Mouse (Mus musculus) forebrain, embryonic 16.5 days (tissue): ENCODE results near the gene Eno3. TPM values are rescaled to one million over a fixed set of nuclear protein-coding genes. Genes with fewer than 3 reads are reported as not detected.

Experiments
- ATAC-seq: fragments of 200-750 bp; cut with Nextera tagmentation; 2 replicates; pipeline ENCODE4 v1.8.0; 2017; ENCODE audit warnings: mild to moderate bottlenecking, moderate library complexity
- H3K27ac ChIP-seq: fragments of 300-500 bp; sonication (generic); 2 replicates; pipeline ENCODE4 v1.5.1; 2014; ENCODE audit warnings: low read length, control low read depth
- H3K27me3 ChIP-seq: fragments of 300-500 bp; sonication (generic); replicated peaks from 2 replicates; pipeline ENCODE4 v1.6.1; 2014; ENCODE audit warnings: low read length; ENCODE audit not compliant: control insufficient read depth, insufficient read depth
- H3K36me3 ChIP-seq: fragments of 300-500 bp; sonication (generic); 2 replicates; pipeline ENCODE4 v1.6.1; 2014; ENCODE audit not compliant: control insufficient read depth, insufficient read depth
- H3K4me1 ChIP-seq: fragments of 300-500 bp; sonication (generic); replicated peaks from 2 replicates; pipeline ENCODE4 v1.6.1; 2014; ENCODE audit warnings: low read length; ENCODE audit not compliant: control insufficient read depth, insufficient read depth
- H3K4me2 ChIP-seq: fragments of 300-500 bp; sonication (generic); 2 replicates; pipeline ENCODE4 v1.6.1; 2014; ENCODE audit warnings: mild to moderate bottlenecking, low read length, control low read depth
- H3K4me3 ChIP-seq: fragments of 300-500 bp; sonication (generic); replicated peaks from 2 replicates; pipeline ENCODE4 v1.5.1; 2014; ENCODE audit warnings: mild to moderate bottlenecking, low read length, control low read depth
- H3K9ac ChIP-seq: fragments of 300-500 bp; sonication (generic); replicated peaks from 2 replicates; pipeline ENCODE4 v1.6.1; 2014; ENCODE audit warnings: low read depth, low read length, control low read depth
- H3K9me3 ChIP-seq: fragments of 300-500 bp; sonication (generic); 2 replicates; pipeline ENCODE4 v1.6.1; 2016; ENCODE audit warnings: low read length; ENCODE audit not compliant: control insufficient read depth
- WGBS: fragments of 180-500 bp; shearing (Covaris S2); extraction: QIAGEN DNeasy Blood & Tissue Kit; methylation state at CpG from one replicate; pipeline ENCODE4 v1.1.7; 2014; 5-methylcytosine and 5-hydroxymethylcytosine counted together
- polyA plus RNA-seq: library from polyadenylated mRNA; unstranded; fragments of >200 nt; fragmentation: Nextera tagmentation; extraction: Ambion mirVana; gene quantifications from 2 replicates; pipeline ENCODE4 v1.2.1, GENCODE M21; 2015

Gene Eno3
- polyA plus RNA-seq, 1 experiment from 2014 or later: 6.5 TPM

- no peaks in the 10 kb centered on the region for H3K27me3 ChIP-seq
- 55% methylated on average over 5 of the region's 5 CpGs for WGBS
- no peak within 1 kb of the TSS for H3K4me2 ChIP-seq
- no peaks in the 10 kb centered on the region for H3K4me1 ChIP-seq
- no peaks in the 10 kb centered on the region for H3K9me3 ChIP-seq
- H3K36me3 ChIP-seq: no peaks in the 10 kb centered on the region
- no peak within 1 kb of the TSS for H3K27ac ChIP-seq
- H3K4me3 ChIP-seq: no peak within 1 kb of the TSS
- no peak within 1 kb of the TSS for H3K9ac ChIP-seq
- no peak for ATAC-seq
Observed at GRCm38 (mm10) chr11:70638714-70639278, 18.2 kb upstream of the Eno3 start, which contains the start of gene Gp1ba. TSS of gene Gp1ba (plus strand) at chr11:70639122.

GRCm38 (mm10) chr11:70639976-70640375, 17.0 kb upstream of the Eno3 start:
- no peaks in the 10 kb centered on the region for H3K9me3 ChIP-seq
- H3K9ac ChIP-seq: no peak overlapping the region
- no peak overlapping the region for H3K4me3 ChIP-seq
- no peak overlapping the region for H3K27ac ChIP-seq
- ATAC-seq: no peak
- H3K27me3 ChIP-seq: no peaks in the 10 kb centered on the region
- H3K4me2 ChIP-seq: no peak overlapping the region
- H3K36me3 ChIP-seq: peaks cover 6% of the 10 kb centered on the region
- no peaks in the 10 kb centered on the region for H3K4me1 ChIP-seq
- WGBS: 84% methylated on average over 8 of the region's 8 CpGs

GRCm38 (mm10) chr11:70641241-70641640, 15.8 kb upstream of the Eno3 start:
- no peak for ATAC-seq
- Histone ChIP-seq H3K9ac (no peak overlapping the region), H3K4me2 (no peak overlapping the region), H3K27me3 (no peaks in the 10 kb centered on the region), H3K27ac (no peak overlapping the region), H3K4me1 (peaks cover 10% of the 10 kb centered on the region), H3K9me3 (no peaks in the 10 kb centered on the region), H3K4me3 (no peak overlapping the region), H3K36me3 (peaks cover 6% of the 10 kb centered on the region)
- WGBS: 82% methylated on average over 7 of the region's 7 CpGs

- Histone ChIP-seq H3K36me3 (peaks cover 6% of the 10 kb centered on the region), H3K9ac (no peak overlapping the region), H3K9me3 (no peaks in the 10 kb centered on the region), H3K27ac (no peak overlapping the region), H3K4me2 (no peak overlapping the region), H3K27me3 (no peaks in the 10 kb centered on the region), H3K4me3 (no peak overlapping the region), H3K4me1 (peaks cover 17% of the 10 kb centered on the region)
- 93% methylated on average over 6 of the region's 6 CpGs for WGBS
- no peak for ATAC-seq
Observed at GRCm38 (mm10) chr11:70643051-70643450, 14.0 kb upstream of the Eno3 start.

- Histone ChIP-seq H3K9me3 (no peaks in the 10 kb centered on the region), H3K9ac (no peak overlapping the region), H3K4me2 (no peak overlapping the region), H3K4me1 (peaks cover 30% of the 10 kb centered on the region), H3K27me3 (no peaks in the 10 kb centered on the region), H3K36me3 (peaks cover 11% of the 10 kb centered on the region), H3K4me3 (no peak overlapping the region), H3K27ac (no peak overlapping the region)
- ATAC-seq: no peak
- WGBS: 92% methylated on average over 8 of the region's 8 CpGs
Observed at GRCm38 (mm10) chr11:70644564-70645103, 12.4 kb upstream of the Eno3 start.

- peaks cover 30% of the 10 kb centered on the region for H3K4me1 ChIP-seq
- H3K27ac ChIP-seq: peak overlapping the region; percentile 90; the same call in 1 of the 2 replicates
- no peaks in the 10 kb centered on the region for H3K27me3 ChIP-seq
- peak overlapping the region; percentile 90 for H3K9ac ChIP-seq
- 93% methylated on average over 12 of the region's 12 CpGs for WGBS
- H3K4me2 ChIP-seq: peak overlapping the region; percentile 90
- peak overlapping the region; percentile 56 for H3K4me3 ChIP-seq
- no peaks in the 10 kb centered on the region for H3K9me3 ChIP-seq
- ATAC-seq: no peak
- H3K36me3 ChIP-seq: peaks cover 19% of the 10 kb centered on the region
Observed at GRCm38 (mm10) chr11:70645461-70646258, 11.3 kb upstream of the Eno3 start.

- 25% methylated on average over 3 of the region's 3 CpGs for WGBS
- no peak for ATAC-seq
- H3K36me3 ChIP-seq: peaks cover 24% of the 10 kb centered on the region
Observed at GRCm38 (mm10) chr11:70646259-70646555, 10.8 kb upstream of the Eno3 start.

GRCm38 (mm10) chr11:70646691-70647650, 10.0 kb upstream of the Eno3 start, which contains the start of the genes Rnf167 and Slc25a11:
TSS of gene Rnf167 (plus strand) at chr11:70647235.
TSS of gene Slc25a11 (minus strand) at chr11:70647479.
- peaks cover 27% of the 10 kb centered on the region for H3K36me3 ChIP-seq
- WGBS: under 1% methylated on average over 63 of the region's 63 CpGs

More at GRCm38 (mm10) chr11:70646259-70646555, 10.8 kb upstream of the Eno3 start:
- Histone ChIP-seq H3K4me1 (peaks cover 30% of the 10 kb centered on the region), H3K4me2 (peak overlapping the region; percentile 90), H3K27ac (peak overlapping the region; percentile 90), H3K27me3 (no peaks in the 10 kb centered on the region), H3K9ac (peak overlapping the region; percentile 90), H3K4me3 (peak overlapping the region; percentile 56), H3K9me3 (no peaks in the 10 kb centered on the region)

More at GRCm38 (mm10) chr11:70646691-70647650, 10.0 kb upstream of the Eno3 start, which contains the start of the genes Rnf167 and Slc25a11:
- no peaks in the 10 kb centered on the region for H3K27me3 ChIP-seq
- peaks cover 33% of the 10 kb centered on the region for H3K4me1 ChIP-seq
- H3K4me3 ChIP-seq: peak within 1 kb of the TSS; percentile 56
- peak within 1 kb of the TSS; percentile 96 for H3K27ac ChIP-seq
- H3K9me3 ChIP-seq: no peaks in the 10 kb centered on the region
- H3K4me2 ChIP-seq: peak within 1 kb of the TSS; percentile 94
- H3K9ac ChIP-seq: peak within 1 kb of the TSS; percentile 90
- peak; percentile 92 for ATAC-seq
